Mouse (Mus musculus): ENCODE measurements at regions not wholly inside any gene's neighbourhood (a gene's known extent, or its start where the extent isn't known, plus 50 kb on each side); places are given as distances from the start of the nearest gene placed in this dataset.

GRCm38 (mm10) chr1:141842547-141842946 lies 1596.6 kb downstream of the Kcnt2 start:
- no peak for TF ChIP-seq CTCF (IDR thresholded peaks at IDR 0.05)
- TF ChIP-seq EP300 (IDR thresholded peaks at IDR 0.05): no peak
